Mouse (Mus musculus) right cerebral cortex, postnatal 36 days (tissue): Measurements from ENCODE around the gene Rsl24d1.
"Not testable (repeated sequence)": the region's sequence is repeated elsewhere in the genome, so short reads cannot be mapped to it uniquely, and the experiment has no call there.

ENCODE experiments used
- DNase-seq, 2 experiments: peaks; one replicate each; pipeline ENCODE4 v3.0.0; 2022; ENCODE audit warnings: low spot score in 2 of 2, mixed read lengths in 1 of 2

Gene Rsl24d1

DNA sequence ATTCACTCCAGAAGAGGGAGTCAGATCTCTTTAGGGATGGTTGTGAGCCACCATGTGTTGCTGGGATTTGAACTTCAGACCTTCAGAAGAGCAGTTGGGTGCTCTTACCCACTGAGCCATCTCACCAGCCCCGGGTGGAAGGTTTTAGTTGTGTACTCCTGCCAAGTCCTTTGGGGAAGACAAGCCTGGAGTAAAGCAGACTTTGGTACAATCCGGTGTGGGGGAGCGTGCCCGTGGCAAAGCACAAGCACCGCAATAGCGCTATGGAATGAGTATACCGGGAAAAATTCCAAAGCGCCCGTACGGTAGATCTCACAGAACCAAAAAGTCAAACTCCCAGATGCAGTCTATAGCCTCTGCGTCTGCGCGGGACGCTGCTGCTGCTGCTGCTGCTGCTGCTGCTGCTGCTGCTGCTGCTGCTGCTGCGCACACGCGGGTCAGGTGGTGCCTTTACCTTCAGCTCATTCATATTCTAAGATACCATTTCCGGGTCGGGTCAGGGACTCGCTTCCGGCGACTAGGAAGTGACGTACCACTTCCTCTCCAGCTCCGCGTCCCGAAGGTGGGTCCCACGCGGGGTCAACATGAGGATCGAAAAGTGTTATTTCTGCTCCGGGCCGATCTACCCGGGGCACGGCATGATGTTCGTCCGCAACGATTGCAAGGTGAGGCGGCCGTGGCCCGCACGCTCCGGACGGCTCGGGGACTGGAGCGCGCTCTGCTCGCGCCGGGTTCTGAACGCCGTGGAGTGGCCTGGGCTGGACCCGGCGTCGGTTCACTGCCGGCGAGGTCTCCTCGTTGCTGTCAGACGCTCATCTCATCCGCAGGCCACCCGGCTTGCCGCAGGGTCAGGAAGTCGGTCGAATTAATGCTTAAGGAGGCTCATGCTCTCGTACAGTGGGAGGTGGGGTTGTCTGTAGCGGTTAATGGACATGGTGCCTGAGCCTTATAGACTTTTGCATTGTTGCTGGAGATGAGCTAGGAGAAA, at the start of gene Rsl24d1:
Gene Rsl24d1 (plus strand): TSS at position 508 of the 988 bp plus-strand sequence.
- peak; percentile 93 to 96 for DNase-seq

DNA sequence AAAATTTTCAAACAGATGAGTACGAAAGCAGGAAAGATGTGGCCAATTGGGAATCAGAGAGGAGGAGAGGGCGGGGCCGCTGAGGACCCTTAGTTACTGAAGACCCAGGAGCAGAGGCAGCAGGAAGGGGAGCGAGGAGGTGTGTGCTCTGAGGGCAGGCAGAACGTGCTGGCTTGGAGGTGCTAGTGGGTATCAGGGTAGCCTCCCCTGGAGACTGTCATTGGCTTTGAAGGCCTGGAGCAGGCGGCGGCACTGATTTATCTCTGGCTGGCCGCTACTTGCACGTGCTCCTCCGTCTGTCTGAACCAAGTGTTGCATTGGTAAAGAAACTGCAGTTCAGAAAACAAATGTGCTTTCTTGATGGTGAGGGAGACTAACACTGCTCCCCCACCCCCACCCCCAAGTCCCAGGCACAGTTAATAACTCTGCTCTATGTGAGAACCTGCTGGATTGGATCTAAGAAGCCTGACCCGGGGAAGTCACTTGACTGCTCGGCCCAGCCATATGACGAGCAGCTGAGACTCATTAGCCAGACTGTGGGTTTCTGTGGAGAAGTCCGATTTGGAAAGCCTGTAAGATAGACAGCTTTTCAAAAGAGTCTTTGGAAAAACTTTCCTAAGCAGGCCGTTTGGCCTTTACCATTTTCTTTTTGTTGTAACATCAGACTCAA, 49.5 kb upstream of the Rsl24d1 start:
- DNase-seq: no peak

- no peak for DNase-seq
These were observed 46.1 kb upstream of the Rsl24d1 start for GRCm38 (mm10) chr9:73067086-73067485.

DNA sequence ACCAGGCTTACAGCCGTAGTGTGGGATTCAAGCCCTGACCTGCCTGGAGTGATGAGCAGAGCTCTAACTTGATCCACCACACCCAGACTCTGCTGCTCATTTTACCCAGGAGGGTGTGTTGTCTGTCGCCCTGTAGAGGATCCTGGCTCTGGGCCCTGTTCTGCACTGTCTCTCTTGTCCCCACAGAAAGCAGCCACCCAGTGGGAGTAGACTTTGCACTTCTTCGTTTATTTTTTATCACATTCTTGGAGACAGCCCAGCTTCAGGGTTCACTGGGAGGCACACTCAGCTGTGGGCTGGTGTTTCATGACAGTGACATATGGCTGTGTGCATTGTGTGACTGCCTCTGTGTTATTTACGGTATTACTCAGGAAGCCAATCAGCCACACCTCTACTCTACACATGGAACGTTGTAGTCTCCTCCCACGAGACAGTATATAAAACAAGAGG, 45.0 kb upstream of the Rsl24d1 start:
- DNase-seq: peak; percentile 69 to 73

DNA sequence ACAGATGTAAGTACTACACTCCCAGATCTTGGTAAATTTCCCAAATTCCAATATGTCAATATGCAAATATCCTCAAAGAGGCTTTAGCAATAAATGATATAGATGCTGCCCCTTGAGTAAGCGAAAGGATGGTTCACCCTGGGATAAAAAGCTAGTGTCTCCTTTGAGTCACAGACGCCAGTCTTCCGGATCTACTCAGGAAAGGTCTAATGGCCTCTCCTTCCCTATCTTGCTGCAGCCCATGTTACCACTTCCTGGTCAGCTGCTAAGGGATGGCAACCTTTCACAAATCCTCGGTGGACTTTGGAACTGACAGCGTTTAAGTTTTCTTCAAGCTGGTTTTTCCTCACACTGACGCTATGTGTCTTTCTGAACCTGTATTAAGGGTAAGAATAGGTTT, 44.5 kb upstream of the Rsl24d1 start:
- DNase-seq: no peak

DNA sequence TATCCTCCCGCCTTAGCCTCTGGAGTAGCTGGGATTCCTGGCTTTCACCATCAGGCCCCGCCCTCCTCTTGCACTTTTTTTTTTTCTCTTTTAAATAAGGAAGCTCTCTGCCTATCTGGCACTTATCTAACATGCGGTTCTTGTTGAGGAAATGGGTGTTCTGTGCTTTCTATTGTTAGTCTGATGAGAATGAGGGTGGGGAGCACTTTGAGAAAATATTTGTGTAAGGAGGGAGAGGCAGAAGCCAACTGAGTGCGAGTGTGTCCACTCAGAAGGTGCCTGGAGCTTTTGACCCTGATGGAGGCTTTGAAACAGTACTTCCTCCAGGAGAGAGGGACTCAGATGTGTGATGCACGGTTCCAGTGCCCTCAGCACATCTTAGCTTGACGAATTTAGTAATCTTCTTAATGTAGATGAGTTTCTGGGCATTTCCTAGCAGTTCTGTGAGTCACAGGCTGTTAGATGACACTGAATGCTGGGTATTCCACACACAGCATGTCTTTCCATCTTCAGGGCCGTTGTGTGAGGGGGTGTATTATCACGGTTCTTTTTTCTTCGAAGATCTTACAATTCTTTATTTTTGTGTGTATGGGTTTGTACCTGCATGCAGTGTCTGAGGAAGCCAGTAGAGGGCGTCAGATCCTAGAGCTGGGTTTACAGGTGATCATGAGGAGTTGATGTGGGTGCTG, 42.1 kb upstream of the Rsl24d1 start:
- peak in 1 of 2 experiments; percentile 24 for DNase-seq

GRCm38 (mm10) chr9:73072426-73072825, 40.8 kb upstream of the Rsl24d1 start:
- DNase-seq: no peak

DNA sequence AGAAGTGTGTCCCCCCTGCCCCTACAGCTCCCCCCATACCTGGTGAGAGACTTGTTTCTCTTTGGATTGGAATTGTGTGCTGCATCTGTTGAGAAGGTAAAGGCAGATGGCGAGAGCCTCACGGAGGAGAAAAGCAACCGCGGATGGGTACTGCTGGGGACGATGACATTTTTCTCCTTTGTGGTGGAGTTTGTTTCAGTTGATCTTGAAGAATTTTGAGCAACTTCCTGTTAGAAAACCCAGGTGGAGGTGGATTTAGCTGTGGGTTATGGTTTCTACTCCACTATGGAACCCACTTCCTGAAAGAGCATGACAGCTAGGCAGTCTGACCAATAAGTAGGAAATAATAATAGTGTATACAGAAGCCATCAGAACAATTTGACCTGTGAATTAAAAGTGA, 40.1 kb upstream of the Rsl24d1 start:
- DNase-seq: no peak

- DNase-seq: not testable (repeated sequence)
These were observed 33.9 kb upstream of the Rsl24d1 start for GRCm38 (mm10) chr9:73079349-73079748.

DNA sequence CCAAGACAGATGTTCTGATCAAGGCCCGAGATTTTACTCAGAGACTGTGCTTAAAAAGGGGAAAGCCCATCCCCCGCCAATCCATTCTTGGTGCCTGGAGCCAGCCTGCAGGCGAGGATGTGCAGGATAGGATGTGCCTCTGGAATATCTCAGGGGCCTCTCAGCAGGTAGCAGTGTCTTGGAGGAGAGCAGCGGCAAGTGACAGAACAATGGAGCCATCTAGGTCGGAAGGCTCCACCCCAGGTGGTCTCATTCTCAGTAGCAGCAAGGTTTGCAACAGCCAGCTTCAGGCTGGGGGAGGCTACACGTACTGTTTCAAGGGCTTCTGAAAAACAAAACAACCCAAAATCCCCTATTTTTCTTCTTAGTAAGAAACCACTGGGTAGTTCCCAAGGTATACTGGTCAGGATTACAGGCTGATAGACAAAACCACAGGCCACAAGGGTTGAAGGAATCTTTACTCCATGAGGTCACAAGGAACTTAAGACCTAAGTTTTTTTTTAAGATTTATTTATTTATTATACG, 33.4 kb upstream of the Rsl24d1 start:
- DNase-seq: no peak

DNA sequence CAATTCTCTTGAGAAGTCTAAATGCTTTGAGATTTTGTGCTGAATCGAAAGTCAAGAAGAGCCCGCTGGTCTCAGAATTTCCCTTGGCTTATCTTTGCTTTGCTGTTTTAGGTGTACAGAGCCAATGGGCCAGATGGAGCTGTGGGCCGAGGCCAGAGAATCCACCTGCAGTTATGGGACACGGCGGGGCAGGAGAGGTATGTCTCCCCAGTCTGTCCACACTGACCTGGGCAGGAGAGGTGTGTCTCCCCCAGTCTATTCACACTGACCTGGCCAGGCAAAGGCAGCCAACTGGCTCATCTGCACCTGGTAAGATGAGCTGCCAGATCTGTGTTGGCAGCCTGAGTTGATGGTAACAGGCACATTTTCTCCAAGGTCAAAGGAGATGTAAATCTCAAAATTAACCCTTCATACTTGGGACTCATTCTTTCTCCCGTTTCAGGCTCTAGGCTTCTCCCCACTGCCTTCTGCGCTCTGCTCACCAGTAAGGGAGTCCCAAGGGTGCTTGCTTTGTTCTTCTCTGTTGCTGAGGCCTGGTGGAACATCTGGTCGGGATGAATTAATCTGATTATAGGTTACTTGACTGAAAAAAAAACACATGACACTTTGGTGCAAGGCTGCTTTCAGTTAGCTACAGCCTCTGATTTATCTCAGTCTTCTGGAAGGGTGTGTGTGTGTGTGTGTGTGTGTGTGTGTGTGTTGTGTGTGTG, 30.8 kb upstream of the Rsl24d1 start:
- DNase-seq: no peak

DNA sequence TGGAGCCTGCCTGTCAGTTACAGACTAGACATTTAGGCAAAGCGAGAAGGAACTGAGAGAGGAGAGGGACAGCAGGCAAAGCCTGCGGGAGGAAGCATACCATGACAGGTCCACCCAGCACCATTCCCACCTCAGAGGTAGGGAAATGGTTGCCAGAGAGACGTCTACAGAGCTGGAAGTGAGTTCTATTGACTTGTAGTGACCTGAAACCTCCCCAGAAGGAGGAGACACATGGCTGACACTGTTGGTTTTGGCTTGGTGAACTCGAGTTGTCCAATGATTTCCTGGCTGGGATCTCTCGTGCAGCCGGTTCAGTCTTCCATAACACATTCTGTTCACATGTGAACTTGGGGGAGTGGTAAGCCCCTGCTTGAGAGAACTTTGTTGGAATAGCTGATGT, 29.3 kb upstream of the Rsl24d1 start:
- no peak for DNase-seq

DNA sequence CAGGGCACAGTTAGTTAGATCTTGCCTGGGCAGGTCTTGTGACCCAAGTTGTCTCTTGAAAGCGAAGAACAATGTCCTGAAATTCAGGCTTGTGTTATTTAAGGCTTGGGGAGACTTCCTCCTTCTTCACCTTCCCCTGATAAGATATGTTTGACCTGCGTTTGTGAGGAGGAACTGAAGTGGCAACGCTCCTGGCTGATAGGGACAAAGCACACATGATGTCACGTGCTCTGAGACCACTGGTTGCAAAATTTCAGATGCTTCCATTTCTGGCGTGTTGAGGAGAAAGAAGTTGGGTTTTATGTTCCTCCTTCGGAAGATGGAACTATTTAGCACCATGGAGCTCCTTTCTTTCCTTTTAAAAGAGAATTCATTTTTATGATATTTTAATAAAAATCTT, 27.4 kb upstream of the Rsl24d1 start:
- DNase-seq: no peak

GRCm38 (mm10) chr9:73087121-73087520, 26.1 kb upstream of the Rsl24d1 start:
- no peak for DNase-seq

- no peak for DNase-seq
These were observed 25.6 kb upstream of the Rsl24d1 start for GRCm38 (mm10) chr9:73087581-73087980.

GRCm38 (mm10) chr9:73089222-73089920, 23.9 kb upstream of the Rsl24d1 start:
- no peak for DNase-seq

- DNase-seq: no peak
These were observed 23.1 kb upstream of the Rsl24d1 start for GRCm38 (mm10) chr9:73090121-73090520.

DNA sequence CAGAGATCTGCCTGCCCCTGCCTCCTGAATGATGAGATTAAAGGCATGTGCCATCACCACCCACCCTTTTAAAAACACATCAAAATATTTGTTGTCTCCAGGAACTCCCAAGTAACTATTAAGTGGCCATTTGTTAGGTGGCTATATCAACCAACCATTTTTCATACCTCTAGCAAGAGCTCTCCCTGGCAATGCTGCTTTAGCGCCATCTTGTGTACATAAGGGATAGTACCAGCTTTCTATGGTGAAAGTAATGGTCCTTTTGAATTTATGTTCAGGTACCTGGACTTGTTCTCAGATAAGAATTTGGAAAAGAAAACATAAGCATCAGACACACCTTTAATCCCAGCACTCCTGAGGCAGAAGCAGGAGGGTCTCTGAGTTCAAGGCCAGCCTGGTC, 21.5 kb upstream of the Rsl24d1 start:
- no peak for DNase-seq

DNA sequence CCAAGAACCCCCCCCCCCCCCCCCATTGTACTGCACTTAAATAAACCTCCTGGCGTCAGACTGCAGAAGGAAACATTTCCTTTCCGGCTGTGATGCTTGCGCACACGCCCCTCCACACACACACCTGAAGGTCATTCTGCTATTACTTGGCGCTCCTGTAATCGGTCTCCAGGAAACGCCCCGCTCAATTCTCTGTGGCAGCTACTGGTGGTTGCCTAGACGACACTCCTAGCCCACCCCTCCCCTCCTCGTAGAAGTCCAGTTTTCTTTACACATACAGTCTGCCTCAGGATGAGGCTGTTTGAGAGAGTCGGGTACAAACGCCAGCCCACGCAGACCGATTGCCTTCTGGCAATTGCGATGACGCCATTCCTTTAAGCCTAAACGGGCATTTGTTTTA, 18.6 kb upstream of the Rsl24d1 start:
- DNase-seq: no peak

GRCm38 (mm10) chr9:73097898-73098297, 15.3 kb upstream of the Rsl24d1 start:
- DNase-seq: no peak

- no peak for DNase-seq
These were observed 11.7 kb upstream of the Rsl24d1 start, which contains the start of gene Khdc3 for GRCm38 (mm10) chr9:73101536-73101935. Gene Khdc3 (plus strand): TSS chr9:73101836.
